Mouse (Mus musculus) spleen, postnatal 4 days (tissue): ENCODE measurements around the gene Elmo1.
A peak's percentile ranks its signal among the peaks of the same experiment; 100 is the strongest.

Source experiments
- DNase-seq, 2 experiments: peaks; one replicate each; pipeline ENCODE4 v3.0.0; 2022; ENCODE audit warnings: low spot score in 2 of 2

Gene Elmo1

GRCm38 (mm10) chr13:20521492-20521891 is 431.1 kb downstream of the Elmo1 start:
- DNase-seq: no peak

- DNase-seq: no peak
Observed at GRCm38 (mm10) chr13:20523671-20524070, 433.3 kb downstream of the Elmo1 start.

- peak in 1 of 2 experiments; percentile 57 for DNase-seq
Observed at GRCm38 (mm10) chr13:20525844-20526243, 435.4 kb downstream of the Elmo1 start.

DNA sequence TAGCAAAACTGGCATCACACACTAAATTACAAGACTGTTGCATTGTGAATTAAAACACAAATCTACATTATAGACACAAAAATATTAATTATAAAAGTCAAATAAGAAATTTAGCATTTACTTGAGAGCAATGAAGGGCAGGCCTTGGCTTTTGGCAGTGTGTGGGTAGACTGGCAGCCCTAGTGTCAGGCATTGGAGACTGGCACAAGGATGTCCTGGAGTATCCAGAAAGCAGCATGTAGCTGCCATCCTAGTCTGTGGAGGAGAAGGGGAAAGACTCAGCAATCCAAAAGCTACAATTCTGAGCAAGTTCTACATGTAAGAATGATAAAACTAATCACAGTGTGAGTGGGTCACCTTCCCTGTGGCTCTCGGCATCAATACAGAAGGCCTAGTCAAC is 446.7 kb downstream of the Elmo1 start:
- no peak for DNase-seq

DNA sequence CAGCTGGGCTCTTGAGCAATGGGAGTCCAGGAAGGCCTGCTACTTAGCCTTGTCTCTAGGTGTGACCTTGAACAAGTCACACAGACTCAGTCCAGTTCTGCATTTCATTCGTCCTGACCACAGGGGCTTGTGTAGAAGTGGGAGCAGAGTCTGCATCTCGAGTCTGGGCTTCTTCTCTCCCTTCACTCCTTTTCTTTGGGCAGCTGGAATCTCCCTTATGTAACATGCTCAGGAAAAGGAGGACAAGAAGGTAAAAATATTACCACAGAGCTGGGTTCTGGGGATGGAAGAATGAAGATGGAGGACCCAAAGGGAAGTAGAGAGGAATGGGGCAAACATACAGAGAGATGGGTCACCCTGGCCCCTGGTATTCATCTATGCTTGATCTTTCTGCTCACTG is 447.1 kb downstream of the Elmo1 start:
- DNase-seq: peak in 1 of 2 experiments; percentile 38

- peak in 1 of 2 experiments; percentile 46 for DNase-seq
Observed at GRCm38 (mm10) chr13:20538216-20539070, 448.0 kb downstream of the Elmo1 start.

GRCm38 (mm10) chr13:20539631-20540030 is 449.2 kb downstream of the Elmo1 start:
- peak in 1 of 2 experiments; percentile 36 for DNase-seq

- peak in 1 of 2 experiments; percentile 38 for DNase-seq
Observed at GRCm38 (mm10) chr13:20546568-20547204, 456.3 kb downstream of the Elmo1 start.

DNA sequence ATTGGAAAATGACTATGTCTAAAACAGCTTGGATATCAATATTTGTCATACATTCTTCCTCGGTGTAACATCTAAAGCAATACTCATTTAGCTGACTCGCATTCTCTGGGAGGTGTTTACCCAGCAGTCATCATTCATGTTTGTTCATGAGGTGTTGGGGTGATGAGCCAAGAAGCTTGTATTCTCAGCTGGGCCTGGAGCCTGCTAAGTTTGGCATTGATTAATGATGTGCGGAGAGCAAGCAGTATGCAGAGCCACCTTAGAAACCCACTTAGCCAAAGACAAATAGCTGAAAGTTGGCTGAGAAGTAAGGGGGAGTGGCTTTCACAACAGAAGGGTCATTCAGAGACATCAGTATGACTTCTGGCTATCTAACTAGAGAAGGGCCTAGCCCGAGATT is 459.6 kb downstream of the Elmo1 start:
- peak in 1 of 2 experiments; percentile 21 for DNase-seq

DNA sequence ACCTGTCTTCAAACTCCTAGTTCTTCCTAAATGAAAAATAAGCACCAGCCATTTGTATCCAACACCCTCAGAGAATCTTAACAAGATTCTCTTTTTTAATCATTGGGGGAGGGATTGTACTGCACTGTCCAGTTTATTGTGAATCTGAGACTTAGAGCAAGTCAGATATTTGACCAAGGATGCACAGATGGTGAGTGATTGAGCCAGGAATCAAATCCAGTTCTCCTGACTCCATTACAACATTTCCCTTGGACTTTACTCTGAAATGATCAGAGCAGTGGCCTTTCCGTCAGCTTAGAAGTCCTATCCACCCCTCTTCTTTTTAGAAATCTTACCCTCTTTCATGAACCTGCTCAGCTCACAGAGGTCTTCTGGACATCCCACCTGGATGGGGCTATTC is 461.2 kb downstream of the Elmo1 start:
- no peak for DNase-seq

GRCm38 (mm10) chr13:20555853-20556452 is 465.6 kb downstream of the Elmo1 start:
- DNase-seq: no peak

- no peak for DNase-seq
Observed at GRCm38 (mm10) chr13:20556739-20557138, 466.3 kb downstream of the Elmo1 start.

DNA sequence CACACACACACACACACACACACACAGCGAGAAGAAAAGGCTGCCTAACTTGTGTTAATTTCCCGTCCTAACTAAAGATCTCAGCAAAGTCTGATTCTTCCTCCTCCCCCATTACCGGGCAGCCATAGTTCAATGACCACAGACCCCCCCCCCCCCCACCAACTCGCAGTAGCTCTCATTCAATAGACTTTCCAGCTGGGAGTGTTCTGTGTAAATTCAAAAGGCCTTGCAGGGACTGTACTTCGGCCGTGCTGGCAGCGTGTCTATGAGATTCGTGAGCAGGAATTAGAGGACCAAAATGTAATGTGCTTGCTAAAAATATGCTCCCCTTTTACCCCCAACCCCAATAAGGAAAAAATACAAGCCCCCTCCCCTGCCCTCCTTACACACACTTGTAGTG is 466.8 kb downstream of the Elmo1 start:
- peak in 1 of 2 experiments; percentile 29 for DNase-seq

DNA sequence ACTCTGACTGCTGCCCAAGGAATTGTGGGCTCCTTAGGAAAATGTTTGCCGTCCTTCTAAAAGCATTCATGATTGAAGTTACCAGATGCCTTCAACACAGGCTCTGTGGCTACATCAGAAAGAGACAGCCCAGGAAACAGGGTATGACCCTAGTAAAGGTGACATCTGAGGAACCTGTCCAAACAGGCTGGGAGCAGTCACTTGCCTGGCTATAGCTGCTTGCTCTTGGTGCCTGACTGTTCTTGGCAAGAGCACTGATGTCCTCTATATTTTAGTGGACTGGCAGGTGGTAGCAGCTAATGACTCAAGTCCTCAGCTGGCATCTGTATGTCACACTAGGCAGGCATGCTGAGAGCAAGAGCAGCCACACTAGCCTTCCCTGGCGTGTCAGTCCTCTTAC is 468.0 kb downstream of the Elmo1 start:
- no peak for DNase-seq

DNA sequence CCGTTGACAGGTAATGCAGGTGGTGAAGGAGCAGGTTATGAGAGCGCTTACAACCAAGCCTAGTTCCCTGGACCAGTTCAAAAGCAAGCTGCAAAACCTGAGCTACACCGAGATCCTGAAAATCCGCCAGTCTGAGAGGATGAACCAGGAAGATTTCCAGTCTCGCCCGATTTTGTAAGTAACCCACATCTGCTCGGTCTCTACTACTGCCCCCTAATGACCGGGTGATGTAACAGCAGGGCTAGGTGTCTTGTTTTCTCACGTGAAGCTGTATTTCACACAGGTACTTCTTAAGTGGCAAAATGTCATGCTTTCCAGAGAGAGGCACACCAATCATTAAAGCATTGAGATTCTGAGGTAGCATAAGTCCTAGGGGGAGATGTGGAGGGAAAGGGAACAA is 474.0 kb downstream of the Elmo1 start:
- no peak for DNase-seq

DNA sequence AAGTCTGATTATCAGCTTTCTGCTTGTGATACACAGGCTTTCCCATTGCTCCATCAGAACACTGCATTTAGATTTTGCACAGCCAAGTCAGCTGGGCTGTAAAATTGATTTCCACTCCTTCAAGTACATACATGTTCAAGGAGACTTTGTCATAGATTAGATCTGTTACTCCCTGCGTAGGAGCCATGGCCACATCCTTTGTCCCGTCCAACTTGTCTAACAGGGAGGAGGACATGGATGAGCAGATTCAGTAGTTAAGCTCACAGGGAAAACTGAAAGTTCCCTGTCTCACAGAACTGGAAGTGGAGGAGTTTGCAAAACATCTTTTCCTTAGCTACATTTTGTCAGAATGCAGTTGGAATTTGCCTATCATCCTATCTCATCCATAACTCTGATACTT is 484.8 kb downstream of the Elmo1 start:
- DNase-seq: no peak

DNA sequence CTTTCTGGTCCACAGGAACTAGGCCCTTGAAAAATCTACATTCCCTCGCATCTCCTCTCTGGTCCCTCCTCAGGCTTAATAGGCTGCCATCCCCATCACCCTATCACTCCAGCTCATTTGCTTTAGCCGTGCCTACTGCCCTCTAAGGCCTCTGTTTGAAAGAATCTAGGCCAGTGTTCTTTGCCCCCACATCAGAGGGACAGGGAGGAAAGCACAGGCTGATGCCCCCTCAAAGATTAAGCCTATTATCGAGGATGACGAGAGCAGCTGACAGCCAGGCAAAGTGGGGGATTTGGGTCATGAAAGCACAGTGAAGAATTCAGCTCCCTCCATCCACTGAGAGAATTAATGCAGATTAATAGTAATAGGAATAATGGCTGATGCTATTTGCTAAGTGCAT is 495.5 kb downstream of the Elmo1 start:
- no peak for DNase-seq

GRCm38 (mm10) chr13:20586462-20586861 is 496.1 kb downstream of the Elmo1 start:
- no peak for DNase-seq

DNA sequence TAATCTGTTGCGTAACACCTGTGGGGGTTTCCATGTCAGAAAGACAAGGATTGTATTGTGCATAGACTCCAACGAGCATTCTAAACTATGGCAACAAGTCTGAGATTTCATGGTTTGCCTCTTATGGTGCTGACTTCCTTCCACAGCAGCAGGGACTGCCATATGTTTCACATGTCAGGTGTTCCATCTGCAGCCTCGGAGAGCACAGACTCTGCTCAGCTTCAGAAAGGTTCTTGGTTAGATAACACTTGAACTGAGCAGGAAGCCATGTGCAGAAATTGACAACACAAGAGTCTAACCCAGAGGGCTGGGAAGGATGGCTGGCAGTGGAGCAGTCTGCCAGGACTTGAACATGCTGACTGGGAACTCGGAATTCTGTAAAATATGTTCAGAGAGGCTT is 500.6 kb downstream of the Elmo1 start:
- no peak for DNase-seq

- no peak for DNase-seq
Observed at GRCm38 (mm10) chr13:20597307-20597706, 506.9 kb downstream of the Elmo1 start.

- DNase-seq: no peak
Observed at GRCm38 (mm10) chr13:20598618-20599017, 508.2 kb downstream of the Elmo1 start.

- DNase-seq: no peak
Observed at GRCm38 (mm10) chr13:20600246-20600645, 509.9 kb downstream of the Elmo1 start.

DNA sequence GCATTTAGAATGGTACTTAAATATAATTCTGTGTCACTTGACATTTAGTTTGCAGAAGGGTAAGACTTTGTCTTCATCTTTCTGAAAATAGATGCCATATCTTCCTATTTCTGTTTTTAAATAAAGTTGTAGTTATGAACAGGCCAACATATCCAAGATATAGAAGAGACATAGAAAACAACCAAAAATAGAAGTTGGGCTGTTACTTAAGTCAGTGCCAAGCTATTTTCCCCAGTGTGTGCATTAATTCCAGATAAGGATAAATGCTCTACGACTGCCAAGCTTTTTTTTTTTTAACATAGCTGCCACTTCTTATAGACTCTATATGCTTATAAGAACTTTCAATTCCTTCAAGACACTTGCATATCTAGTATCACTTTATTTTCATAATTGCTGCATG is 511.0 kb downstream of the Elmo1 start:
- no peak for DNase-seq
